Mouse (Mus musculus): ENCODE results near the gene E330034G19Rik.
"Not testable (repeated sequence)": the region's sequence is repeated elsewhere in the genome, so short reads cannot be mapped to it uniquely, and the experiment has no call there.

Gene E330034G19Rik

GRCm38 (mm10) chr14:24292914-24293313 lies at the start of gene E330034G19Rik:
Gene E330034G19Rik, plus strand, starts transcription at chr14:24293214.
- DNase-seq (ENCODE audit: low spot score), result no peak

- peak; percentile 73 for DNase-seq (ENCODE audit: low spot score)
Measured at GRCm38 (mm10) chr14:24244330-24245176, 48.5 kb upstream of the E330034G19Rik start.

- DNase-seq (ENCODE audit: low spot score), result peak; percentile 82
Measured at GRCm38 (mm10) chr14:24245177-24246081, 47.6 kb upstream of the E330034G19Rik start, which contains the start of gene Dlg5. Gene Dlg5, minus strand, starts transcription at chr14:24245920.

GRCm38 (mm10) chr14:24249926-24250325 lies 43.1 kb upstream of the E330034G19Rik start:
- DNase-seq (ENCODE audit: low spot score), result no peak

- no peak for DNase-seq (ENCODE audit: low spot score)
Measured at GRCm38 (mm10) chr14:24251326-24251725, 41.7 kb upstream of the E330034G19Rik start.

- peak; percentile 73 for DNase-seq (ENCODE audit: low spot score)
Measured at GRCm38 (mm10) chr14:24253611-24254202, 39.3 kb upstream of the E330034G19Rik start.

GRCm38 (mm10) chr14:24255956-24256355 lies 37.1 kb upstream of the E330034G19Rik start:
- DNase-seq (ENCODE audit: low spot score), result no peak

- DNase-seq (ENCODE audit: low spot score), result no peak
Measured at GRCm38 (mm10) chr14:24260391-24260790, 32.6 kb upstream of the E330034G19Rik start.

- DNase-seq (ENCODE audit: low spot score), result no peak
Measured at GRCm38 (mm10) chr14:24262382-24262781, 30.6 kb upstream of the E330034G19Rik start.

GRCm38 (mm10) chr14:24262915-24263314 lies 30.1 kb upstream of the E330034G19Rik start:
- DNase-seq (ENCODE audit: low spot score), result peak; percentile 10

GRCm38 (mm10) chr14:24269571-24269970 lies 23.4 kb upstream of the E330034G19Rik start:
- DNase-seq (ENCODE audit: low spot score), result no peak

- DNase-seq (ENCODE audit: low spot score), result no peak
Measured at GRCm38 (mm10) chr14:24273575-24273974, 19.4 kb upstream of the E330034G19Rik start.

- DNase-seq (ENCODE audit: low spot score), result no peak
Measured at GRCm38 (mm10) chr14:24275534-24275933, 17.5 kb upstream of the E330034G19Rik start.

- DNase-seq (ENCODE audit: low spot score), result no peak
Measured at GRCm38 (mm10) chr14:24281278-24281677, 11.7 kb upstream of the E330034G19Rik start.

GRCm38 (mm10) chr14:24282276-24282675 lies 10.7 kb upstream of the E330034G19Rik start:
- no peak for DNase-seq (ENCODE audit: low spot score)

GRCm38 (mm10) chr14:24286136-24286535 lies 6.9 kb upstream of the E330034G19Rik start:
- no peak for DNase-seq (ENCODE audit: low spot score)

GRCm38 (mm10) chr14:24290726-24291125 lies 2.3 kb upstream of the E330034G19Rik start:
- DNase-seq (ENCODE audit: low spot score), result no peak

GRCm38 (mm10) chr14:24293631-24294030 lies 617 bp downstream of the E330034G19Rik start:
- DNase-seq (ENCODE audit: low spot score), result no peak

- DNase-seq (ENCODE audit: low spot score), result not testable (repeated sequence)
Measured at GRCm38 (mm10) chr14:24302126-24302525, 9.1 kb downstream of the E330034G19Rik start.

- no peak for DNase-seq (ENCODE audit: low spot score)
Measured at GRCm38 (mm10) chr14:24306667-24307066, 13.7 kb downstream of the E330034G19Rik start.

- no peak for DNase-seq (ENCODE audit: low spot score)
Measured at GRCm38 (mm10) chr14:24307146-24307545, 14.1 kb downstream of the E330034G19Rik start.

- DNase-seq (ENCODE audit: low spot score), result peak; percentile 49
Measured at GRCm38 (mm10) chr14:24311110-24311509, 18.1 kb downstream of the E330034G19Rik start.

Data from yolk sac, embryonic 10.5 days (tissue).